Mouse (Mus musculus): ENCODE data around the gene Hsf5.

DNA sequence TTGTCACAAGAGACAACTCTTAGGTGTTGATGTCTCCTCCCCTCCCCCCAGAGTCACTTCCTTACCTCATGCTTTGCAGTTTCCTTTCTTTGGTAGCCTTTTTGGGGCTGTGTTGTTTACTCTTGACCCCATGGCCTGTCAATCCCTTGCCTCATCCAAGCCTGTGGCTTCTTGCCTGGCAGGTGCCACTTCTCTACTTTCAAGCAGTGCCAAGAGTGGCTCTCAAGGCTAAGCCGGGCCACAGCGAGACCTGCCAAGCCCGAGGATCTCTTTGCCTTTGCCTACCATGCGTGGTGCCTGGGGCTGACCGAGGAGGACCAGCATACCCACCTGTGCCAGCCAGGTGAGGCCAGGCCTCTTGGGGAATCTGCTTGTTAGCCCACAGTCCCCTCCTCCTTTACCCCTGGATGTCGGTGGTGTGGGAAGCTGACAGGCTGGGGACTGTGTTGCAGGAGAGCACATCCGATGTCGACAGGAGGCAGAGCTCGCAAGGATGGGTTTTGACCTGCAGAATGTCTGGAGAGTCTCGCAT is 16.6 kb upstream of the Hsf5 start:
- TF ChIP-seq CTCF (IDR thresholded peaks at IDR 0.05; ENCODE audit: low read depth) (no peak), EP300 (IDR thresholded peaks at IDR 0.05; ENCODE audit: low read depth) (no peak)

All from liver, embryonic 14.5 days (tissue).